Mouse (Mus musculus): ENCODE data around the gene Tbc1d1.

GRCm38 (mm10) chr5:64342138-64342537 lies 186.0 kb downstream of the Tbc1d1 start:
- no peak for TF ChIP-seq POLR2A (IDR thresholded peaks at IDR 0.05; ENCODE audit: control insufficient read depth, extremely low read depth, insufficient read depth, low read length, poor library complexity)
- TF ChIP-seq CTCF (IDR thresholded peaks at IDR 0.05; ENCODE audit: borderline replicate concordance, control insufficient read depth, extremely low read depth, insufficient read depth, low read length, poor library complexity): no peak
